Mouse (Mus musculus) layer of hippocampus, postnatal 25 days (tissue): ENCODE data around the gene Add3. TPM values are rescaled to one million over a fixed set of nuclear protein-coding genes. Genes with fewer than 3 reads are reported as not detected.

Experiments used
- total RNA-seq, 2 experiments: library from RNA; stranded (reverse); gene quantifications; 2 replicates each; pipeline ENCODE4 v1.2.3; 2021

Add3 gene
- total RNA-seq, 2 experiments from 2014 or later = 115 to 125 TPM

Other genes starting within 250 kb of the Add3 start
- gene Xpnpep1, start 100.2 kb upstream of the Add3 start, total RNA-seq = 100 to 1,000 TPM in 1 of 2 experiments, 10 to 100 TPM in 1; 91.1 to 104 TPM
- 10 to 100 TPM; 57.7 to 68.2 TPM for gene Mxi1, start 170.1 kb downstream of the Add3 start, total RNA-seq
- gene Gm10197, start 231.3 kb downstream of the Add3 start, total RNA-seq = not detected